Mouse (Mus musculus) forebrain, embryonic 11.5 days (tissue): ENCODE measurements at regions not wholly inside any gene's neighbourhood (a gene's known extent, or its start where the extent isn't known, plus 50 kb on each side); places are given as distances from the start of the nearest gene placed in this dataset.

Experiments
- ATAC-seq: fragments of 200-750 bp; cut with Nextera tagmentation; replicated peaks from 2 replicates; pipeline ENCODE4 v1.8.0; 2017; ENCODE audit warnings: moderate TSS enrichment; ENCODE audit not compliant: low FRiP score
- DNase-seq: peaks from one replicate; pipeline ENCODE4 v3.0.0-alpha.2; 2017; ENCODE audit warnings: low spot score
- H3K27ac ChIP-seq: fragments of 300-500 bp; sonication (generic); 2 replicates; pipeline ENCODE4 v1.5.1; 2014; ENCODE audit warnings: low read depth, low read length
- H3K27me3 ChIP-seq: fragments of 300-500 bp; sonication (generic); 2 replicates; pipeline ENCODE4 v1.6.1; 2014; ENCODE audit warnings: mild to moderate bottlenecking, low read length, mixed read lengths; ENCODE audit not compliant: control insufficient read depth, insufficient read depth
- H3K36me3 ChIP-seq: fragments of 300-500 bp; sonication (generic); 2 replicates; pipeline ENCODE4 v1.6.1; 2014; ENCODE audit warnings: mild to moderate bottlenecking, low read length, moderate library complexity, mixed read lengths; ENCODE audit not compliant: control insufficient read depth, insufficient read depth
- H3K4me1 ChIP-seq: fragments of 300-500 bp; sonication (generic); replicated peaks from 2 replicates; pipeline ENCODE4 v1.6.1; 2014; ENCODE audit warnings: low read length, mixed read lengths; ENCODE audit not compliant: control insufficient read depth, insufficient read depth
- H3K4me2 ChIP-seq: fragments of 300-500 bp; sonication (generic); 2 replicates; pipeline ENCODE4 v1.6.1; 2014; ENCODE audit warnings: low read depth, mild to moderate bottlenecking, low read length, moderate library complexity, mixed read lengths; ENCODE audit not compliant: severe bottlenecking
- H3K4me3 ChIP-seq: fragments of 300-500 bp; sonication (generic); 2 replicates; pipeline ENCODE4 v1.5.1; 2014; ENCODE audit warnings: low read depth, low read length
- H3K9ac ChIP-seq: fragments of 300-500 bp; sonication (generic); 2 replicates; pipeline ENCODE4 v1.6.1; 2014; ENCODE audit warnings: low read length
- H3K9me3 ChIP-seq: fragments of 300-500 bp; sonication (generic); 2 replicates; pipeline ENCODE4 v1.6.1; 2016; ENCODE audit warnings: low read length, mixed read lengths; ENCODE audit not compliant: control insufficient read depth
- WGBS: fragments of 180-500 bp; shearing (Covaris S2); extraction: QIAGEN DNeasy Blood & Tissue Kit; methylation state at CpG from one replicate; pipeline ENCODE4 v1.1.7; 2014; 5-methylcytosine and 5-hydroxymethylcytosine counted together

DNA sequence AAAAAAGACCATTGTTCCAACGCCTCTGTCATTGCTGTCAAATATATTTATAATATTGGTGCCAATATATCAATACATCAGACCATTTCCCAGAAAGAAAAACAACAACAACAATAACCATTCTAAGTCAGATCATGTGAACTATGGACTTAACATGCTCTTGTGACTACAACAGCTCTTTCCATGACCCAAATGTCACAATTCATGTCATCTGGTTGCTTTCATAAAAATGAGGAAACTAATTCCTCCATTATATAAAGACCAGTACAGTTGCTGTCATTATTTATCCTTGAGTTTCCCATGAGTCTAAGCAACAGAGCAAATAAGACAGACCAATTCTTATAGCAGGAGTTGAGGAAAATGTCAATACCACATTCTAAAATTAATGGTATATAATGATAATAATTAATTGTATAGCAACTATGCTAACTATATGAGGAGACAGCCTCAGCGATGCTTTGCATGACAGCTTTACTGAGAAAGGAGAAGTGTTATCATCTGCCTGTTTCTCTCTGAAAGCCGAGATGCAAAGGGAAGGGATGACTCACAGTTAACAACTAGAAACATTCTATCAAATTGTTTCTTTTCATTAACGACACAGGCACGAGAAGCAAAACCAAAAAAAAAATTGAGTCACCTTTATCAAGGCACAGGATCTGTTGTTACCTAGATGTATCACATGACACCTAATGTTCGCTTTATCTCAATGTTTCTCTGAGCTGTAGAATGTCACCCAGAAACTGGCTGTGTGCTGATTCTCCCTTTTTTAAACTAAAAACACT is 115.4 kb upstream of the Atp2b1 start:
- Histone ChIP-seq H3K9me3 (no peaks in the 10 kb centered on the region), H3K4me1 (no peaks in the 10 kb centered on the region), H3K36me3 (no peaks in the 10 kb centered on the region), H3K27me3 (no peaks in the 10 kb centered on the region), H3K4me3 (no peak overlapping the region), H3K9ac (no peak overlapping the region), H3K4me2 (no peak overlapping the region), H3K27ac (no peak overlapping the region)
- 87% methylated on average over 6 of the region's 6 CpGs for WGBS
- ATAC-seq, result no peak
- DNase-seq, result no peak

DNA sequence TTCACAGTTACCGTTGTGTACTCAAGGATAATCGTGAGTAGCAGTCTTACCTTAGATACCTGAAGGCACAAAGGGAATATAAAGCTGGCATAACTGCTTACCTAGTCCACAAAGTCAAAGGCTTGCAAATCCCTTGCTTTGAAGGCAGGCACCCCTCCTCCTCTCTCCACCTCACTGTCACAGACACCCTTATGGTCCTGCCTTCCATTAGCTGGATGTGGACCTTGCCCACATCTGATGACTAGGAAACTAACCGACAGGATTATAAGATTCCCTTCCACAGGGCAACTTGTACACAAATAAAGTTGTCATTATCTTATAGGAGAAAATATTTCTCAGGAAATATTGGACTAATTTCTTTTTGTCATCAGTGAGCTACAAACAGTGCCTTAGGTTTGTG is 114.4 kb upstream of the Atp2b1 start:
- 85% methylated on average over 3 of the region's 3 CpGs for WGBS

GRCm38 (mm10) chr10:98800949-98801348 is 113.3 kb upstream of the Atp2b1 start:
- H3K4me1 ChIP-seq, result no peaks in the 10 kb centered on the region
- no peak overlapping the region for H3K4me3 ChIP-seq
- H3K27ac ChIP-seq, result no peak overlapping the region
- no peaks in the 10 kb centered on the region for H3K27me3 ChIP-seq
- 27% methylated on average over 8 of the region's 8 CpGs for WGBS
- no peaks in the 10 kb centered on the region for H3K36me3 ChIP-seq
- DNase-seq (no peak), ATAC-seq (no peak)
- H3K4me2 ChIP-seq, result no peak overlapping the region
- no peaks in the 10 kb centered on the region for H3K9me3 ChIP-seq
- no peak overlapping the region for H3K9ac ChIP-seq

More for the DNA sequence above, 114.4 kb upstream of the Atp2b1 start:
- no peak overlapping the region for H3K4me2 ChIP-seq
- no peaks in the 10 kb centered on the region for H3K4me1 ChIP-seq
- H3K4me3 ChIP-seq, result no peak overlapping the region
- H3K9me3 ChIP-seq, result no peaks in the 10 kb centered on the region
- ATAC-seq (no peak), DNase-seq (no peak)
- no peak overlapping the region for H3K27ac ChIP-seq
- H3K9ac ChIP-seq, result no peak overlapping the region
- H3K36me3 ChIP-seq, result no peaks in the 10 kb centered on the region
- no peaks in the 10 kb centered on the region for H3K27me3 ChIP-seq

DNA sequence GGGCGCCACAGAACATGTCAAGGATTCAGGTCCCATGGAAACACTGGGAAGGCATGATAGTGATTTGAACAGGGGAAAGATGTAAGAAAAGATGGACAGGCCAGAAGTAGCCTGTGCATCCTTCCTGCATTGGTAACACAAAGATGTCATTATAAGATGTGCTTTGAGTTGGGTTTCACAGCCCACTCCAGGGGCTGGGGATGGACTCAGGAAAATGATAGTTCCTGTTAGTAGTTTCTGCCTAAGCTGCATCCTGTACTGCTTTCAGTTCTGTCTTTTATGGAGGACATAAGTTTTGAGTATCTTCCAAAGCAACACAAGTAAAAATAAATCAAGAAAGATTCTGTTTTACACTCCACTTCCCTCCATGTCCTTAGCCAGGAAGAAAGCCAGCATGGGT is 109.2 kb upstream of the Atp2b1 start:
- H3K36me3 ChIP-seq, result no peaks in the 10 kb centered on the region
- ATAC-seq, result no peak
- DNase-seq, result no peak
- no peaks in the 10 kb centered on the region for H3K4me1 ChIP-seq
- H3K4me3 ChIP-seq, result no peak overlapping the region
- H3K9me3 ChIP-seq, result no peaks in the 10 kb centered on the region
- H3K4me2 ChIP-seq, result no peak overlapping the region
- no peak overlapping the region for H3K9ac ChIP-seq
- H3K27me3 ChIP-seq, result no peaks in the 10 kb centered on the region
- no peak overlapping the region for H3K27ac ChIP-seq
- 91% methylated on average over 1 of the region's 1 CpGs for WGBS

GRCm38 (mm10) chr10:98806798-98807535 is 107.2 kb upstream of the Atp2b1 start:
- Histone ChIP-seq H3K36me3 (no peaks in the 10 kb centered on the region), H3K4me1 (no peaks in the 10 kb centered on the region), H3K4me3 (no peak overlapping the region), H3K9me3 (no peaks in the 10 kb centered on the region), H3K9ac (no peak overlapping the region), H3K27me3 (no peaks in the 10 kb centered on the region), H3K4me2 (no peak overlapping the region), H3K27ac (no peak overlapping the region)
- WGBS, result 80% methylated on average over 19 of the region's 19 CpGs
- ATAC-seq, result no peak
- peak; percentile 49 for DNase-seq

- no peak overlapping the region for H3K9ac ChIP-seq
- no peak overlapping the region for H3K4me2 ChIP-seq
- DNase-seq, result no peak
- H3K9me3 ChIP-seq, result no peaks in the 10 kb centered on the region
- H3K4me1 ChIP-seq, result no peaks in the 10 kb centered on the region
- H3K4me3 ChIP-seq, result no peak overlapping the region
- H3K27ac ChIP-seq, result no peak overlapping the region
- 69% methylated on average over 4 of the region's 4 CpGs for WGBS
- no peaks in the 10 kb centered on the region for H3K27me3 ChIP-seq
- ATAC-seq, result no peak
- H3K36me3 ChIP-seq, result no peaks in the 10 kb centered on the region
Measured at GRCm38 (mm10) chr10:98808644-98809043, 105.6 kb upstream of the Atp2b1 start.

DNA sequence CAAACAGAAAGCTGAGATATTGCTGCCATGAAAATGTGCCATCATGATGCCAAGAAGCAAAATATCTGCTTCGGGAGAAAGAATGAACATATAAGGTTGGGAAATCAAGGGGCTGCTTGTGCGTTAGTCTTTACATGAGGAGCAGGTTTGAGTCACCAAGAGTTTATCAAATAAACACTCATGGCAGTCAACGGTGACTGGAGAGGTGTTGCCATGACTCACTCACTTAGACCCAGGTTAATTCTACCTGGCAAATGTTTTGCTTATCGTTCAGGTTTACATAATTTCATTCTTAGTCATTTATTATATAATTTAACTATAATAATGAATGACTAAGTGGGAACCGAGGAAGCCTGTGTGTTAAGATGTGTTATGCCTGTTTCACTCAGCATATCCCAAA is 85.2 kb upstream of the Atp2b1 start:
- no peak for ATAC-seq
- Histone ChIP-seq H3K9me3 (no peaks in the 10 kb centered on the region), H3K9ac (no peak overlapping the region), H3K4me1 (no peaks in the 10 kb centered on the region), H3K27ac (no peak overlapping the region), H3K4me2 (no peak overlapping the region), H3K36me3 (no peaks in the 10 kb centered on the region), H3K4me3 (no peak overlapping the region), H3K27me3 (no peaks in the 10 kb centered on the region)
- no peak for DNase-seq
- WGBS, result 97% methylated on average over 5 of the region's 5 CpGs

GRCm38 (mm10) chr10:98831488-98831887 is 82.7 kb upstream of the Atp2b1 start:
- H3K4me1 ChIP-seq, result no peaks in the 10 kb centered on the region
- 94% methylated on average over 7 of the region's 7 CpGs for WGBS
- no peak overlapping the region for H3K4me3 ChIP-seq
- no peaks in the 10 kb centered on the region for H3K36me3 ChIP-seq
- H3K9ac ChIP-seq, result no peak overlapping the region
- H3K27ac ChIP-seq, result no peak overlapping the region
- DNase-seq (no peak), ATAC-seq (no peak)
- H3K9me3 ChIP-seq, result no peaks in the 10 kb centered on the region
- no peaks in the 10 kb centered on the region for H3K27me3 ChIP-seq
- no peak overlapping the region for H3K4me2 ChIP-seq
